Comparison of ENCODE assay signal across 20 mouse cellular contexts in the genomic region with DNA sequence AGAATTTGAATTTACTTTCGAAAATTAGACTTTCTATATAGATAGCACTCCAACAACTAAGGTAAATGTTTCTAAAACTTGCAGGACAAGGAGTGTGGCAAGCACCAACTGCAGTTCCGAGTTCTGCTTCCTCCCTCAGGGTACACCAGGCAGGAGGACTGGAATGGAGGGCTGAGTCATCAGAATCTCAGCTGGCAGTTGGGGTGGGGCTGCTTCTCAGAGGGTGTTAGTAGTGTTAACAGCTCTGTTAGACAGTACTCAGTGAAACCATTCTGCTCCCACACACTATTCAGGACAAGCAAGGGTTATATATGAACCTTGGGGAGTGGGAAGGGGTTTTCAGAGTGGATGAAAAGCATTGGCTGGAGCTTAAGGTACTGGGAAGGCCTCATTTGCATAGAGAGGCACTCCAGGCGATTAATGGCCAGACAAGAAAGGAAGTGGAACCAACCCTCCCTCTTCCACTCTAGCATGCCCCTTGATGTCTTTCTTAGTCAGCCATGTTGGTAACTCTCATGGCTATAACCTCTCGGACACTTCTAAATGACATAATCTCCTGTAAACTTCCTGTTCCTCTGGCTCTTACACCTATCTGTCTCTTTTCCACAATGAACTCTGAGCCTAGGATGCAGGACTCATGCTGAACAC.
DNase-seq lines count a peak whose midpoint lies in the region; ATAC-seq lines count a peak whose summit lies in the region.
"Had no signal": no experiment of that assay in that cellular context is flagged by ENCODE, and none has a peak within 500 bp of the region (broad histone marks: within the 10 kb centered on the region; RNA-seq: fewer than 3 reads in every experiment).

No protein-coding gene starts in this region.

- H3K4me3 ChIP-seq in neural tube, embryonic 12.5 days = no peak overlapping the region
- H3K4me3 ChIP-seq in neural tube, embryonic 15.5 days (replicated peaks) = no peak overlapping the region
- H3K4me3 ChIP-seq: embryonic facial prominence, embryonic 13.5 days; forebrain, embryonic 12.5 days; heart, embryonic 13.5 days; limb, embryonic 13.5 days had no signal

- peak; percentile 61 for DNase-seq in frontal cortex, postnatal 36 days (ENCODE audit: low spot score in 2 of 2)
- DNase-seq in frontal cortex, postnatal 10 days (ENCODE audit: low spot score in 2 of 2) = no peak
- DNase-seq in NIH3T3 (ENCODE audit: low read depth) = peak; percentile 14
- DNase-seq in adipocyte (ENCODE audit: low spot score) = no peak
- DNase-seq in spleen, postnatal 36 days (ENCODE audit: low spot score in 2 of 2) = no peak
- DNase-seq: adrenal gland, postnatal 25 days; cerebellum, postnatal 25 days; gastrocnemius, postnatal 10 days; kidney, postnatal 10 days; layer of hippocampus, postnatal 36 days; lung, adult 2 months; thymus, adult 2 months had no signal

- no peak overlapping the region for H3K27ac ChIP-seq in neural tube, embryonic 12.5 days
- no peak overlapping the region for H3K27ac ChIP-seq in neural tube, embryonic 15.5 days (replicated peaks)
- H3K27ac ChIP-seq: embryonic facial prominence, embryonic 13.5 days; forebrain, embryonic 12.5 days; heart, embryonic 13.5 days; limb, embryonic 13.5 days had no signal

- no peak overlapping the region for H3K4me2 ChIP-seq in neural tube, embryonic 12.5 days (replicated peaks)
- H3K4me2 ChIP-seq in neural tube, embryonic 15.5 days = no peak overlapping the region
- H3K4me2 ChIP-seq: embryonic facial prominence, embryonic 13.5 days; forebrain, embryonic 12.5 days; heart, embryonic 13.5 days; limb, embryonic 13.5 days had no signal

- no peaks in the 10 kb centered on the region for H3K27me3 ChIP-seq in neural tube, embryonic 12.5 days (replicated peaks)
- H3K27me3 ChIP-seq in neural tube, embryonic 15.5 days (replicated peaks) = no peaks in the 10 kb centered on the region
- H3K27me3 ChIP-seq: embryonic facial prominence, embryonic 13.5 days; forebrain, embryonic 12.5 days; heart, embryonic 13.5 days; limb, embryonic 13.5 days had no signal

- no peaks in the 10 kb centered on the region for H3K36me3 ChIP-seq in neural tube, embryonic 12.5 days
- no peaks in the 10 kb centered on the region for H3K36me3 ChIP-seq in neural tube, embryonic 15.5 days
- H3K36me3 ChIP-seq: embryonic facial prominence, embryonic 13.5 days; forebrain, embryonic 12.5 days; heart, embryonic 13.5 days; limb, embryonic 13.5 days had no signal

- 0 out of 2 replicates have a peak, but pooled peaks have one; percentile 41 for ATAC-seq in neural tube, embryonic 12.5 days (ENCODE audit: low FRiP score, low read depth)
- ATAC-seq in neural tube, embryonic 15.5 days (ENCODE audit: low FRiP score) = no peak
- peak; percentile 84 for ATAC-seq in granulocyte monocyte progenitor cell, adult 5-6 weeks (replicated peaks; ENCODE audit: poor library complexity, severe bottlenecking)
- ATAC-seq: intestine, embryonic 16.5 days had no signal

- no peaks in the 10 kb centered on the region for H3K9me3 ChIP-seq in neural tube, embryonic 12.5 days
- H3K9me3 ChIP-seq in neural tube, embryonic 15.5 days (replicated peaks) = no peaks in the 10 kb centered on the region
- H3K9me3 ChIP-seq: embryonic facial prominence, embryonic 13.5 days; forebrain, embryonic 12.5 days; heart, embryonic 13.5 days; limb, embryonic 13.5 days had no signal

- no peak overlapping the region for H3K9ac ChIP-seq in neural tube, embryonic 12.5 days
- H3K9ac ChIP-seq in neural tube, embryonic 15.5 days (replicated peaks) = no peak overlapping the region
- H3K9ac ChIP-seq: embryonic facial prominence, embryonic 13.5 days; forebrain, embryonic 12.5 days; heart, embryonic 13.5 days; limb, embryonic 13.5 days had no signal

- 78% methylated on average over 4 of the region's 4 CpGs for WGBS in neural tube, embryonic 12.5 days
- WGBS in neural tube, embryonic 15.5 days = 72% methylated on average over 4 of the region's 4 CpGs

- H3K4me1 ChIP-seq in neural tube, embryonic 12.5 days = no peaks in the 10 kb centered on the region
- peaks cover 4% of the 10 kb centered on the region; the same call in 1 of the 2 replicates for H3K4me1 ChIP-seq in neural tube, embryonic 15.5 days
- H3K4me1 ChIP-seq: embryonic facial prominence, embryonic 13.5 days; heart, embryonic 13.5 days; limb, embryonic 13.5 days had no signal

Comparison
In these comparisons a context has a peak if more than half of its experiments do, and no peak if none do; other contexts are left out.
1. DNase-seq: peak in frontal cortex, postnatal 36 days (2 of 2) and NIH3T3 (single experiment); none in frontal cortex, postnatal 10 days (0 of 2), adipocyte (single experiment) and spleen, postnatal 36 days (0 of 2).